Mouse (Mus musculus): Measurements from ENCODE around the gene Ltbp1.

GRCm38 (mm10) chr17:75039017-75039416 is 33.6 kb downstream of the Ltbp1 start:
- no peak for TF ChIP-seq CTCF (IDR thresholded peaks at IDR 0.05; ENCODE audit: extremely low read depth, insufficient read length, insufficient replicate concordance, low read depth, low read length)
- TF ChIP-seq POLR2A (IDR thresholded peaks at IDR 0.05; ENCODE audit: low read depth, low read length): no peak
